Mouse (Mus musculus): ENCODE measurements around the gene Zscan4f.
"Not testable (repeated sequence)": the region's sequence is repeated elsewhere in the genome, so short reads cannot be mapped to it uniquely, and the experiment has no call there.

GRCm38 (mm10) chr7:11384641-11385040, 13.1 kb upstream of the Zscan4f start:
- not testable (repeated sequence) for TF ChIP-seq CTCF (conservative IDR thresholded peaks at IDR 0.05; ENCODE audit: low read length); NANOG (IDR thresholded peaks at IDR 0.05; ENCODE audit: borderline replicate concordance, low read length)

All from E14TG2a.4 (cell line).